Mouse (Mus musculus): ENCODE data around the gene Olfr71. TPM values are rescaled to one million over a fixed set of nuclear protein-coding genes. Genes with fewer than 3 reads are reported as not detected.

Gene Olfr71
- total and polyA plus RNA-seq, 2 experiments = not detected

DNA sequence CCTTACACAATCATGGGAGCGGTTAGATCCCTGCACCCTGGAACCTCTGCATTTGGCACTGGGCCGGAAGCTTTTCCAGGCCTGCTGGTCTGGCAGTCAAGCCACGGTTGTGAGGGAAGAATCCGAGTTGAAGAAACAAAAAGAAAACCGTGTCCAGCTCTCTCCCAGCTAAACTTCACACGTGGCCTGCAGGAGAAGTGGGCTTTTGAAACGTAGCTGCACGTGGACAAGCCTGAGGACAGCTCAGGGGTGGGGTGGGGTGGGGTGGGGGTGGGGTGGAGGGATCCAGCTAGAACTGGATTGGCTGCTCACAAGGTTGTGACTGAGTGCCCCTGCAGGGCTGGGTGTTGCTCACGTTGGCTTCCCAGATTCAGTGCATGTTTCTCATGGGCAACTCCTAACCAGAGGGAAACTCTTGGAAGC, 14.8 kb downstream of the Olfr71 start:
- WGBS = 37% methylated on average over 9 of the region's 9 CpGs
- no peak overlapping the region for H3K4me3 ChIP-seq (ENCODE audit: insufficient read depth, low read depth, low read length)
- DNase-seq (ENCODE audit: extremely low read depth, low read depth, low spot score) = peak; percentile 19
- no peak for TF ChIP-seq CTCF (IDR thresholded peaks at IDR 0.05; ENCODE audit: low read depth, low read length)
- no peak for TF ChIP-seq POLR2A (IDR thresholded peaks at IDR 0.05; ENCODE audit: extremely low read depth, insufficient read depth, low read length)
- H3K36me3 ChIP-seq (ENCODE audit: control insufficient read depth, insufficient read depth, low read length) = no peaks in the 10 kb centered on the region
- no peaks in the 10 kb centered on the region for H3K4me1 ChIP-seq (ENCODE audit: control insufficient read depth, insufficient read depth, low read length)
- no peak overlapping the region for H3K27ac ChIP-seq (replicated peaks; ENCODE audit: insufficient read depth, low read depth, low read length)
- no peak overlapping the region for H3K9ac ChIP-seq (ENCODE audit: low read depth, low read length)
- H3K27me3 ChIP-seq (ENCODE audit: control insufficient read depth, insufficient read depth, low read length) = no peaks in the 10 kb centered on the region
- no peaks in the 10 kb centered on the region for H3K79me2 ChIP-seq (ENCODE audit: control insufficient read depth, insufficient read depth, low read length)

- H3K27me3 ChIP-seq (ENCODE audit: control insufficient read depth, insufficient read depth, low read length) = no peaks in the 10 kb centered on the region
- H3K36me3 ChIP-seq (ENCODE audit: control insufficient read depth, insufficient read depth, low read length) = no peaks in the 10 kb centered on the region
- H3K9ac ChIP-seq (ENCODE audit: low read depth, low read length) = no peak overlapping the region
- no peaks in the 10 kb centered on the region for H3K79me2 ChIP-seq (ENCODE audit: control insufficient read depth, insufficient read depth, low read length)
- 94% methylated on average over 1 of the region's 1 CpGs for WGBS
- no peak for DNase-seq (ENCODE audit: extremely low read depth, low read depth, low spot score)
- no peaks in the 10 kb centered on the region for H3K4me1 ChIP-seq (ENCODE audit: control insufficient read depth, insufficient read depth, low read length)
- no peak overlapping the region for H3K4me3 ChIP-seq (ENCODE audit: insufficient read depth, low read depth, low read length)
- H3K27ac ChIP-seq (replicated peaks; ENCODE audit: insufficient read depth, low read depth, low read length) = no peak overlapping the region
- no peak for TF ChIP-seq CTCF (IDR thresholded peaks at IDR 0.05; ENCODE audit: low read depth, low read length)
- TF ChIP-seq POLR2A (IDR thresholded peaks at IDR 0.05; ENCODE audit: extremely low read depth, insufficient read depth, low read length) = no peak
Measured at GRCm38 (mm10) chr4:43694439-43695248, 15.4 kb downstream of the Olfr71 start.

DNA sequence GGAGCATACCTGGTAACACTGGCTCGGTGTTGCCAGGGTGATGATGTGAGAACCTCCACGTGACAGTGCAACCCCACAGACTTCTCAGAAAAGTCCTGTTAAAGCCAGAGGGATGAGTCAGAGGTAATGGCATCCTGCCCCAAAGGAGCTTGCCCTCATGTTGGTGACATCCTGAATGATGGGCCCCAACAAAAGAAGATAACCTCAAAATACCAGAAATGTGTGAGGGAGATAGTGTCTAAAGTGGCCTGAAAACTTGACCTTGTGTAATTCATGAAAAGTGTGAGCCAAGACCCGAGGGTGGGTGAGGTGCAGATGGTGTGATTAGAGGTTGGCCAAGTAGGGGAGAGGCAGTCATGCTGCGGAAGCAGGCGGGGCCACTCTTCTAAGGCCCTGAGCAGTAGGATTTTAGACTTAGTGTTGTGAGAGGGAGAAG, 16.2 kb downstream of the Olfr71 start:
- DNase-seq (ENCODE audit: extremely low read depth, low read depth, low spot score) = no peak
- 75% methylated on average over 5 of the region's 5 CpGs for WGBS

DNA sequence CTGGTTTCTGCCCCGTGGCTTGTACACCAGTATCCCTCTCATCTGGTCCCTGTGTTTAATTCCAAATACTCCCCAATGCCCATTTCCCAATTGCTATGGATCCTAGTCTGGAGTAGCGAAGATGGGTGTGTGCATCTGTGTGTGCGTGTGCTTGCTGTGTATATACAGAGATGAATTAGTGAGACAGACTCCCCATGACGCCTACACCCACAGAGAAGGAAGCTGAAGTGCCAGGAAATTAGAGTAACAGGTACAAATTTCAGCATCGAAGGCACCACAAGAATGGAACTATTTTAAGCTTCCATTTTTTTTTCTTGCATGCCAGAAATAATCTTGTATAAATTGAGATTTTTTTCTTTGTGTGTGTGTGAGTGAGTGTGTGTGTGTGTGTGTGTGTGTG, 19.0 kb downstream of the Olfr71 start:
- TF ChIP-seq CTCF (IDR thresholded peaks at IDR 0.05; ENCODE audit: low read depth, low read length) = no peak
- TF ChIP-seq POLR2A (IDR thresholded peaks at IDR 0.05; ENCODE audit: extremely low read depth, insufficient read depth, low read length) = no peak
- no peak overlapping the region for H3K4me3 ChIP-seq (ENCODE audit: insufficient read depth, low read depth, low read length)
- DNase-seq (ENCODE audit: extremely low read depth, low read depth, low spot score) = no peak
- H3K36me3 ChIP-seq (ENCODE audit: control insufficient read depth, insufficient read depth, low read length) = no peaks in the 10 kb centered on the region
- H3K79me2 ChIP-seq (ENCODE audit: control insufficient read depth, insufficient read depth, low read length) = no peaks in the 10 kb centered on the region
- H3K4me1 ChIP-seq (ENCODE audit: control insufficient read depth, insufficient read depth, low read length) = no peaks in the 10 kb centered on the region
- H3K27ac ChIP-seq (replicated peaks; ENCODE audit: insufficient read depth, low read depth, low read length) = no peak overlapping the region
- no peak overlapping the region for H3K9ac ChIP-seq (ENCODE audit: low read depth, low read length)
- no peaks in the 10 kb centered on the region for H3K27me3 ChIP-seq (ENCODE audit: control insufficient read depth, insufficient read depth, low read length)
- WGBS = 78% methylated on average over 5 of the region's 5 CpGs

More for the DNA sequence above, 16.2 kb downstream of the Olfr71 start:
- Histone ChIP-seq H3K9ac (ENCODE audit: low read depth, low read length) (no peak overlapping the region), H3K4me1 (ENCODE audit: control insufficient read depth, insufficient read depth, low read length) (no peaks in the 10 kb centered on the region), H3K79me2 (ENCODE audit: control insufficient read depth, insufficient read depth, low read length) (no peaks in the 10 kb centered on the region), H3K4me3 (ENCODE audit: insufficient read depth, low read depth, low read length) (no peak overlapping the region), H3K27me3 (ENCODE audit: control insufficient read depth, insufficient read depth, low read length) (no peaks in the 10 kb centered on the region), H3K27ac (replicated peaks; ENCODE audit: insufficient read depth, low read depth, low read length) (no peak overlapping the region), H3K36me3 (ENCODE audit: control insufficient read depth, insufficient read depth, low read length) (no peaks in the 10 kb centered on the region)
- TF ChIP-seq CTCF (IDR thresholded peaks at IDR 0.05; ENCODE audit: low read depth, low read length) = no peak
- TF ChIP-seq POLR2A (IDR thresholded peaks at IDR 0.05; ENCODE audit: extremely low read depth, insufficient read depth, low read length) = no peak

GRCm38 (mm10) chr4:43690021-43690420, 20.0 kb downstream of the Olfr71 start:
- no peak for DNase-seq (ENCODE audit: extremely low read depth, low read depth, low spot score)
- H3K4me1 ChIP-seq (ENCODE audit: control insufficient read depth, insufficient read depth, low read length) = no peaks in the 10 kb centered on the region
- no peaks in the 10 kb centered on the region for H3K27me3 ChIP-seq (ENCODE audit: control insufficient read depth, insufficient read depth, low read length)
- no peaks in the 10 kb centered on the region for H3K36me3 ChIP-seq (ENCODE audit: control insufficient read depth, insufficient read depth, low read length)
- H3K4me3 ChIP-seq (ENCODE audit: insufficient read depth, low read depth, low read length) = no peak overlapping the region
- H3K27ac ChIP-seq (replicated peaks; ENCODE audit: insufficient read depth, low read depth, low read length) = no peak overlapping the region
- WGBS = 94% methylated on average over 17 of the region's 17 CpGs
- H3K79me2 ChIP-seq (ENCODE audit: control insufficient read depth, insufficient read depth, low read length) = no peaks in the 10 kb centered on the region
- no peak for TF ChIP-seq POLR2A (IDR thresholded peaks at IDR 0.05; ENCODE audit: extremely low read depth, insufficient read depth, low read length)
- no peak for TF ChIP-seq CTCF (IDR thresholded peaks at IDR 0.05; ENCODE audit: low read depth, low read length)
- no peak overlapping the region for H3K9ac ChIP-seq (ENCODE audit: low read depth, low read length)

DNA sequence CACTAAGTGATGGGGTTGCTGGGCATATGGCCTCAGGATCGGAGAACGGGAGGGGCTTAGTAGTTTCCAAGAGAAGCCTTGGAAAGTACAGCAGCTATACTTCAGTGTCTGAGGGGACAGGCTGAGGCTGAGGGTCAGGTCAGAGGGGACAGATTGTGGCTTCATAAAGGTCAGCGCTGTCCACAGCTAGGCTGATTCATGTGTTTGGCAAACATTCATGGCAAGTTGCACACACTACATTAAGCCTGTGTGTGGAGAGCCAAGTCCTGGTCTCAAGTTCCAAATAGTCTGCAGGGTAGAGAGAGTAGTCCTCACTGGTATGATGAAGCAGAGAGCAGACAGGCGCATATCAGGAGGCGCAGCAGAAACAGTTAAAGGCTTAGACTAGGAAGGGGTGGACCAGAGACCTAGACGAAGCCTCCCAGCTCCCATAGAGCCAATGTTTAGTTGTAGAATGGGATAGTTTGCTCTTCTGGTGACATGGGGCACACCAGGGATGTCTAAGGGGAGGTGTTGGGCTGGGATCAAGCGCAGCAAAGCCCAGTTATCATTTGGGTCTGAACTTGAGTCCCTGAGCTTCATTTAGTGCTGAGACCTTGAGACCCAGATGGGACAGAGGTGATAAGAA, 30.5 kb downstream of the Olfr71 start:
- Histone ChIP-seq H3K9ac (ENCODE audit: low read depth, low read length) (no peak overlapping the region), H3K4me3 (ENCODE audit: insufficient read depth, low read depth, low read length) (no peak overlapping the region), H3K79me2 (ENCODE audit: control insufficient read depth, insufficient read depth, low read length) (no peaks in the 10 kb centered on the region), H3K27me3 (ENCODE audit: control insufficient read depth, insufficient read depth, low read length) (no peaks in the 10 kb centered on the region), H3K27ac (replicated peaks; ENCODE audit: insufficient read depth, low read depth, low read length) (no peak overlapping the region), H3K4me1 (ENCODE audit: control insufficient read depth, insufficient read depth, low read length) (no peaks in the 10 kb centered on the region), H3K36me3 (ENCODE audit: control insufficient read depth, insufficient read depth, low read length) (no peaks in the 10 kb centered on the region)
- DNase-seq (ENCODE audit: extremely low read depth, low read depth, low spot score) = no peak
- 85% methylated on average over 7 of the region's 7 CpGs for WGBS
- TF ChIP-seq POLR2A (IDR thresholded peaks at IDR 0.05; ENCODE audit: extremely low read depth, insufficient read depth, low read length) (no peak), CTCF (IDR thresholded peaks at IDR 0.05; ENCODE audit: low read depth, low read length) (no peak)

All from liver, adult 2 months (tissue).